Mouse (Mus musculus): ENCODE measurements around the gene Fastk.

Gene Fastk

GRCm38 (mm10) chr5:24452691-24453233 lies 7.7 kb upstream of the Fastk start:
- peak; percentile 48 for DNase-seq

DNA sequence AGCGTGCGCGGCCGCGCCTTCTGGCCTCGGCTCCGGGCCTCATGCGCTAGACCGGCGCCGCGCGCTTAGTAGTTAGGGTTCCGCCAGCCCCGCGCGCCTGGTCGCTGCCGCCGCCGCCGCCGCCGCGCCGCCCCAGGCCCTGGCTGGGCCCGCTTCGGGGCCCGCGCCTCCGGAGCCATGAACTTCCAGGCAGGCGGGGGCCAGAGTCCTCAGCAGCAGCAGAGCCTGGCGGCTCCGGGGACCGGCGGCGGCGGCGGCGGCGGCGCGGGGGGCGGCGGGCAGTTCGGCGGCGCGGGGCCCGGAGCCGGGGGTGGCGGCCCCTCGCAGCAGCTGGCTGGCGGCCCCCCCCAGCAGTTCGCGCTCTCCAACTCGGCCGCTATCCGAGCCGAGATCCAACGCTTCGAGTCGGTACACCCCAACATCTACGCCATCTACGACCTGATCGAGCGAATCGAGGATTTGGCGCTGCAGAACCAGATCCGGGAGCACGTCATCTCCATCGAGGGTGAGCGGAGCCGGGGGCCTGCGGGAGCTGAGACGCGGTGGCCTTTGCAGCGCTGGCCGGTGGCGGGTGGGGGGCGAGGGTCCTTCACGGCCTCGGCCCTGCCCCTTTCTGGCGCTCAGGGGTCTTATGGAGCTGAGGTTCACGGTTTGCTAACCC lies 7.1 kb upstream of the Fastk start, which contains the start of gene Agap3:
TSS of gene Agap3 (plus strand) at position 148 of the 661 bp plus-strand sequence.
- peak; percentile 61 for DNase-seq

DNA sequence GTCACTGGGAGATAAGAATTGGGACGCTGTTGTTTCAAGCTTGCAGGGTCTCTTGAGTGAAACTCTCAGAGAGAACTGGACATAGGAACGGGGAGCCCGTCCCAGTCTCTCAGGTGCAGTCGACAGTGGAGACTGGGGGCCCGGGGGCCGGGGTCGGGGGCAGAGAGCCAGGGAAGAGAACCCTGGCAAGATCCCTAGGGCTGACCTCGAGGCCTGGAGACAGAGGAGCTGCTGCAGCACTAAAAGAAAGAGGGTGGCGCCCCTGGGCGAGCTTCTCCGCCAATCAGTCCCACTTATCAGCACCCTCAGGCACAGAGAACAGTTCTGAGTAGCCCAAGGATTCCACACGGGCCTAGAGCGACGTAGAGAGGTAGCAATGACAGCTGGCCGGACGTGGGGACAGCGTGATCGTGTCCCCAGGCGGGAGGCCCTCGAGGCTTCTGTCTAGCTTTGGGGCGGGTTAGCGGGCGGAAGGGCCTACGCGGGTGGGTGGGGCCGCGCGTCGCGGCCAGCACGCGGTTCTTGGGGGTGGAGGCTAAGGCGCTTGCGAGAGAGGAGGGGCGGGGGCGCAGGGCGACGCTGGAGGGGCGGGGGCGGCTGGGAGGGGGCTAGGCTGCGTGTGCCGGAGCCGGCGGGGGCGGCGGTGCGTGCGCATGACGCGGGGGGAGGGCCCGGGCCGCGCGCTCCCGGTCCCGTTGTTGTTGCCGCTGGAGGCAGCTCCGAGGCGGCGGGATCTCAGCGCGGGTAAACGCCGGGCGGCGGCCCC lies 6.4 kb upstream of the Fastk start:
- peak; percentile 94 for DNase-seq

DNA sequence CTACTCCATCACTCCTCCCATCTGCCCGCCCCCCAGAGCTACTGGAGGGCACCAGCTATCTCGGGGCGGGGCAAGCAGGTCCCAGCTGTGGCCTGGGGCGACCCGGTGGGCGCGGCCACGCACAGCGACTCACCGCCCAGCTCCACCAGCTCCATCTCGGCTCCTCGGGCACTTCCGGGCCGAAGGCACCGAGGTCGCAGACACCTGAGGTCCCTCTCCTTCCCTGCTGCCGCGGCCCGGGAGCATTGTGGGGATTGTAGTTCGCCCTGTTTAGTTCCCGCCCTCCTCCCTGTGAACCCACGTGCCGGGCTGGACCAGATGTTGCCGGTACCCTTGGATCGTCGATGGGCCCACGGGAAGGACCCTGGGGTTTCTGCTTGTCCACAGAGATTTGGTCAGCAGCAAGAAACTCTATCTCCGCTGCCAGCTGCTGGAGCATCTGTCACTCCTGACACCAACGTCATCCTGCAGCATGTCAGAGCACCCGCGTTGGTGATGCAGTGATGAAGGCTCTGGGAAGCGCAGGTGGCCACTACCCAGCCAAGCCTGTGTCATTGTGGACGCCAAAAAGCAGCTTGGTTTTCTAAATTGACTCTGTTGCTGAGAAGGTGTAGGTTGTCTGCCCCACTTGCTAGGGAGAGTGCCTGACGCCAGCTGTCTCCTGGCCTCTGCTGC lies 2.7 kb upstream of the Fastk start, which contains the start of gene Tmub1:
TSS of gene Tmub1 (minus strand) at position 231 of the 675 bp plus-strand sequence.
- peak; percentile 87 for DNase-seq

- DNase-seq: no peak
These were observed 1.5 kb upstream of the Fastk start for GRCm38 (mm10) chr5:24446630-24447029.

- peak; percentile 17 for DNase-seq
These were observed 467 bp upstream of the Fastk start for GRCm38 (mm10) chr5:24445428-24446080.

DNA sequence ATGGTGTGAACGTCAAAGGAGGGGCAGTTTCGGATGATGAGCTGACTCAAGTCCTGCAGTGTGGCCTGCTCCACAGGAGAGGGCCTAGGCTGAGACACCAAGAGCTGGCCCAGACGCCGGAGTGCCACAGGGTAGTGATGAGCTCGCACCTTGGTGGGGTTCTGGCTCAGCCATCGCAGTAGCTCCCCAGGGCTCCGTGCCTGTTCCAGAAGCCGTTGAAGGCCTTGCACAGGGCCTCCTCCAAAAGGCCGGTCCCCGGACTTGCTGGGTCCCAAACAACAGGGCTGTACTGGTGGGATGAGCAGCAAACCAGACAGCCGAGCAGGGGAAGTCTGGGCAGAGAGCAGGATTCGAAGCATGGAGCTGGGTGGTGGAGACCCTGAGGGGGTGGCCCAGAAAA lies 1.2 kb downstream of the Fastk start:
- no peak for DNase-seq

DNA sequence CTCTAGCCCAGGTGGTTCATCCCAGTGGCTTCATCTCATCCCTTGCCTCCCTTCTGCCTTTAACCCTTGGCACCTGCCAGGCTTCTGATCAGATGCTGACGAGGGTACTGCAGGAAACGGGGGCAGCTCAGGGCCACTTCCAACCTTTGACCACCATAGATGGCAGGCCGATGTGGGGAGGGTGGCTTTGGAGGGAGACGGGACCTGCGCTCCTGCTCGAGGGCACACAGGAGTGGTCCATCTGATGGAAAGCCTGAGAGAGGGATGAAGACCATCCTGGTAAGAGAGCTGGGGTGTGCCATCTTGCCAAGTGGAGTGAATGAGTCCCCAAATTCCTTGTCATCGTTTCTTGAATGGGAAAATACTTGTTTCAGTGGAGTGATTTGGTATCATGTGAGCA lies 1.9 kb downstream of the Fastk start:
- no peak for DNase-seq

DNA sequence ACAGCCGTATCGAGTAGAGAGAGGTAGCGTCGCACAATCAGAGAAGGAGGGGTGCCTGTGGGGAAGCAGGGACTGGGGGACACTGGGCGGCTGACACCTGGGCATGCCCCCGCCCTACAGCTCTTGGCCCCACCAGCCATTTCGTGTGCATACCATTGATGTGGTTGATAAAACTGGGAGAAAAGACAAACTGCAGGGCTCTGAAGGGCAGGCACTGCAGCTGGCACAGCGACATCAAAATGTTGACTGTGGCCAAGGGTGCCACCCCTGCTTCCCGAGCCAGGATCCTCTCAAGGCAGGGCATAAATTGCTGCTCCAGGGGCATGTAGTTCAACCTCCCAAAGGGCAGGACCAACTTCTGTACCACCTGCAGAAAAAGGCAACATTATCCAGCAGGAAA lies 3.1 kb downstream of the Fastk start:
- no peak for DNase-seq

- DNase-seq: no peak
These were observed 3.9 kb downstream of the Fastk start for GRCm38 (mm10) chr5:24441187-24441586.

- DNase-seq: no peak
These were observed 11.1 kb downstream of the Fastk start for GRCm38 (mm10) chr5:24433993-24434392.

DNA sequence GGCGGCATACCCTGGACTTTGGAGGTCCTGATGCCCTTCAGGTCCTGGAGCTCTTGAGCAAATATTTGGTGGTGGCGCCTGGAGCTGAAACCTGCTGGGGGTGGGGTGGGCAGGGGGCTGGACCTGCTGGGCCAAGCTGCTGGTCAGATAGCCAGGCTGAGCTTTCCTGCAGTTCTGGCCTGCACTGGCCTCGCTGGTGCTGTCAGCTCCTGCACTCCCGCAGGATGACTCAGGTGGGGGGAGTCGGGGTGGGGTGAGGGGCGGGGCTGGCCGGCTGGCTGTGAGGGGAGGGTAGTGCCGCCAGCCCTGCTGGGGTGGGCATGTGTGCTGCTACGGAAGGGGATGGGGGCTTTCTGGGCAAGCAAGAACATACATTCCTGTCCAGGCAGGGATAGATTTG lies 16.5 kb downstream of the Fastk start:
- peak; percentile 23 for DNase-seq

DNA sequence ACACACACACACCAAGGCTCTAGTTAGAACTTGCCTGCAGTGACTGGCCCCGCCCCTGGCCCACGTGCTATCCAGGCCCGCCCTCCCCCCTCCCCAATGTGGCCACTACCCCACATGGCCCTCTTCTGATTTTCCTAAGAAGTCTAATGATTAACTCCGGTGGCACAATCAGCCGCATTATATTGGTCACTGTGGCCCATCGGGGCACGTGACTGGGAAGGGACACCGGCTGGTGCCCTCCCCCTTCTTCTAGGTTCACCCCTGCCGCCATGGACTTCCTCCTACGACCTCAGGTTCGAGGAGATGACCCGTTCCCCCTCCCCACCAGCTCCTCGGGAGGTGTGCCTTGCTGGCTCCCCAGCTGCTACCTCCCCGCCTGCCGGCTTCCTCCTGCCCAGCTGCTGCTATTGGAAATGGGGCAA lies 17.1 kb downstream of the Fastk start:
- DNase-seq: peak; percentile 59

- no peak for DNase-seq
These were observed 17.8 kb downstream of the Fastk start for GRCm38 (mm10) chr5:24427285-24427633.

GRCm38 (mm10) chr5:24426556-24427284 lies 18.4 kb downstream of the Fastk start:
- no peak for DNase-seq

DNA sequence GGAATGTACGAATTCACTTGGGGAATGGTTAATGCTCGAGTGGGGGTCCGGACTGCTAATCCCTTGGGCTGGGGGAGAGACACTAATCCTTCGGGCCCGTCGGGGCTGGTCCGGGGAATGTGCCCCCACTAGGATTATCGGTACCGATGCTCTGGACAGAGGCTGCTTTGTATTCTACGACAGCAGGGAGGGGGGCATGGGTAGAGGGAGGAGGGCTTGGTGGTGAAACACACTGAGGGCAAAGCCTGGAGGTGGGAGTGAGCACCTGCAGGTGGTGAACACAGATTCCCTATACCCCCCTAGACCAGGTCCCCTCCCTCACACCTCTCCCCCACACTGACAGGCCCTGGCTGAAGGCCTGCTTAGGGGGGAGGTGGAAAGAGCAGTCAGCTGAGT lies 19.1 kb downstream of the Fastk start:
- DNase-seq: peak; percentile 41

DNA sequence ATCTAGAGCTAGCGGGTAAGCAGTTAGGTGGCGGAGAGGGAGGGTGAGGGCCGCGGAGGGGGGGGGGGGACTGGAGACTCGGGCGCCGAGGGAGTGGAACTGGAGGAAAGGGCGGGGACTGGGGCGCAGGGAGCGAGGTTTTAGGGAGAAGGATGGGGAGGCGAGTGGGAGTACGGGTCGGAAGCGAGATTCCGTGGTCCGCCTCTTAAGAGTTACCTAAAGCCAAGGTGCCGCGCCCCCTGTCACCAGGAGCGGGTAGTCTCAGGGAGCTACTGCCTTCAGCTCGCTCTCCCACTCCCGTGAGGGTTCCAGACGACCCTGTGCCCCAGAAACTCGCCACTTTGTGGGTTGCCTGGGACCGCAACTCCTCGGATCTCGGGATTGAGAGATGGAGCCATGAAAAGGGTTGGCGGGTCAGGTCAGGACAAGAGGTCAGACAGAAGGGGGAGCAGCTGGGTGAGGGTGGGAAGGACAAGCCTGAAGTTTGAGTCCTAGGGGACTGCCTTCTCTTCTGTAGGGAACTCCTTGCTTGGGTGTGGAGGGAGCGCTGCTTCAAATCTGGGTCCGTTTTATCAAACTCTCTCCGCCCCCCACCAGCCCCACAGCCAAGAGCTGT lies 19.6 kb downstream of the Fastk start:
- DNase-seq: peak; percentile 72

- peak; percentile 95 for DNase-seq
These were observed 20.2 kb downstream of the Fastk start for GRCm38 (mm10) chr5:24424861-24425411.

- peak; percentile 16 for DNase-seq
These were observed 20.9 kb downstream of the Fastk start for GRCm38 (mm10) chr5:24424004-24424781.

Measured in embryo, embryonic 11 days (tissue).